Mouse (Mus musculus): ENCODE measurements at regions not wholly inside any gene's neighbourhood (a gene's known extent, or its start where the extent isn't known, plus 50 kb on each side); places are given as distances from the start of the nearest gene placed in this dataset.

- Histone ChIP-seq H3K4me1 (ENCODE audit: control insufficient read depth, insufficient read depth, low read length) (no peaks in the 10 kb centered on the region), H3K27me3 (ENCODE audit: control insufficient read depth, insufficient read depth, low read length) (no peaks in the 10 kb centered on the region), H3K9ac (ENCODE audit: low read depth, low read length) (no peak overlapping the region), H3K4me3 (ENCODE audit: insufficient read depth, low read depth, low read length) (no peak overlapping the region), H3K27ac (replicated peaks; ENCODE audit: insufficient read depth, low read depth, low read length) (no peak overlapping the region), H3K36me3 (ENCODE audit: control insufficient read depth, insufficient read depth, low read length) (no peaks in the 10 kb centered on the region), H3K79me2 (ENCODE audit: control insufficient read depth, insufficient read depth, low read length) (no peaks in the 10 kb centered on the region)
- 76% methylated on average over 1 of the region's 1 CpGs for WGBS
- no peak for TF ChIP-seq POLR2A (IDR thresholded peaks at IDR 0.05; ENCODE audit: extremely low read depth, insufficient read depth, low read length)
- TF ChIP-seq CTCF (IDR thresholded peaks at IDR 0.05; ENCODE audit: low read depth, low read length), result no peak
- DNase-seq (ENCODE audit: extremely low read depth, low read depth, low spot score), result no peak
Observed at GRCm38 (mm10) chr6:4436874-4437273, 67.7 kb upstream of the Col1a2 start.

- H3K27ac ChIP-seq (replicated peaks; ENCODE audit: insufficient read depth, low read depth, low read length), result no peak overlapping the region
- no peak overlapping the region for H3K4me3 ChIP-seq (ENCODE audit: insufficient read depth, low read depth, low read length)
Observed at GRCm38 (mm10) chr6:4441618-4442167, 62.9 kb upstream of the Col1a2 start.

GRCm38 (mm10) chr6:4445906-4446305 is 58.7 kb upstream of the Col1a2 start:
- H3K27me3 ChIP-seq (ENCODE audit: control insufficient read depth, insufficient read depth, low read length), result no peaks in the 10 kb centered on the region
- H3K4me1 ChIP-seq (ENCODE audit: control insufficient read depth, insufficient read depth, low read length), result no peaks in the 10 kb centered on the region
- H3K9ac ChIP-seq (ENCODE audit: low read depth, low read length), result no peak overlapping the region
- WGBS, result 74% methylated on average over 1 of the region's 1 CpGs
- H3K79me2 ChIP-seq (ENCODE audit: control insufficient read depth, insufficient read depth, low read length), result no peaks in the 10 kb centered on the region
- H3K27ac ChIP-seq (replicated peaks; ENCODE audit: insufficient read depth, low read depth, low read length), result no peak overlapping the region
- DNase-seq (ENCODE audit: extremely low read depth, low read depth, low spot score), result no peak
- TF ChIP-seq CTCF (IDR thresholded peaks at IDR 0.05; ENCODE audit: low read depth, low read length) (no peak), POLR2A (IDR thresholded peaks at IDR 0.05; ENCODE audit: extremely low read depth, insufficient read depth, low read length) (no peak)
- H3K4me3 ChIP-seq (ENCODE audit: insufficient read depth, low read depth, low read length), result no peak overlapping the region
- no peaks in the 10 kb centered on the region for H3K36me3 ChIP-seq (ENCODE audit: control insufficient read depth, insufficient read depth, low read length)

More at GRCm38 (mm10) chr6:4441618-4442167, 62.9 kb upstream of the Col1a2 start:
- DNase-seq (ENCODE audit: extremely low read depth, low read depth, low spot score), result no peak
- no peaks in the 10 kb centered on the region for H3K4me1 ChIP-seq (ENCODE audit: control insufficient read depth, insufficient read depth, low read length)
- H3K36me3 ChIP-seq (ENCODE audit: control insufficient read depth, insufficient read depth, low read length), result no peaks in the 10 kb centered on the region
- H3K27me3 ChIP-seq (ENCODE audit: control insufficient read depth, insufficient read depth, low read length), result no peaks in the 10 kb centered on the region
- WGBS, result 70% methylated on average over 4 of the region's 4 CpGs
- TF ChIP-seq CTCF (IDR thresholded peaks at IDR 0.05; ENCODE audit: low read depth, low read length) (no peak), POLR2A (IDR thresholded peaks at IDR 0.05; ENCODE audit: extremely low read depth, insufficient read depth, low read length) (no peak)
- no peaks in the 10 kb centered on the region for H3K79me2 ChIP-seq (ENCODE audit: control insufficient read depth, insufficient read depth, low read length)
- no peak overlapping the region for H3K9ac ChIP-seq (ENCODE audit: low read depth, low read length)

GRCm38 (mm10) chr6:4451227-4451626 is 53.4 kb upstream of the Col1a2 start:
- no peak overlapping the region for H3K27ac ChIP-seq (replicated peaks; ENCODE audit: insufficient read depth, low read depth, low read length)
- no peaks in the 10 kb centered on the region for H3K4me1 ChIP-seq (ENCODE audit: control insufficient read depth, insufficient read depth, low read length)
- no peak overlapping the region for H3K9ac ChIP-seq (ENCODE audit: low read depth, low read length)
- no peaks in the 10 kb centered on the region for H3K79me2 ChIP-seq (ENCODE audit: control insufficient read depth, insufficient read depth, low read length)
- 81% methylated on average over 2 of the region's 2 CpGs for WGBS
- H3K27me3 ChIP-seq (ENCODE audit: control insufficient read depth, insufficient read depth, low read length), result 0 out of 2 replicates have a peak, but pooled peaks cover 2% of the 10 kb centered on the region
- no peak overlapping the region for H3K4me3 ChIP-seq (ENCODE audit: insufficient read depth, low read depth, low read length)
- H3K36me3 ChIP-seq (ENCODE audit: control insufficient read depth, insufficient read depth, low read length), result no peaks in the 10 kb centered on the region
- DNase-seq (ENCODE audit: extremely low read depth, low read depth, low spot score), result no peak
- TF ChIP-seq POLR2A (IDR thresholded peaks at IDR 0.05; ENCODE audit: extremely low read depth, insufficient read depth, low read length), result no peak
- TF ChIP-seq CTCF (IDR thresholded peaks at IDR 0.05; ENCODE audit: low read depth, low read length), result no peak

Measured in liver, adult 2 months (tissue).